Mouse (Mus musculus): ENCODE data around the gene Tbc1d17. TPM values are rescaled to one million over a fixed set of nuclear protein-coding genes. Genes with fewer than 3 reads are reported as not detected.
A peak's percentile ranks its signal among the peaks of the same experiment; 100 is the strongest.

Gene Tbc1d17
- polyA plus RNA-seq, 1 experiment, result 94.6 TPM

GRCm38 (mm10) chr7:44824872-44825271, 24.0 kb downstream of the Tbc1d17 start:
- no peak for DNase-seq (ENCODE audit: low read depth)

GRCm38 (mm10) chr7:44823409-44823808, 25.5 kb downstream of the Tbc1d17 start:
- no peak for DNase-seq (ENCODE audit: low read depth)

- DNase-seq (ENCODE audit: low read depth), result no peak
Observed at GRCm38 (mm10) chr7:44821666-44822448, 27.0 kb downstream of the Tbc1d17 start.

GRCm38 (mm10) chr7:44820525-44820924, 28.4 kb downstream of the Tbc1d17 start:
- DNase-seq (ENCODE audit: low read depth), result no peak

GRCm38 (mm10) chr7:44819863-44820262, 29.0 kb downstream of the Tbc1d17 start:
- DNase-seq (ENCODE audit: low read depth), result no peak

- DNase-seq (ENCODE audit: low read depth), result no peak
Observed at GRCm38 (mm10) chr7:44819391-44819790, 29.5 kb downstream of the Tbc1d17 start.

- no peak for DNase-seq (ENCODE audit: low read depth)
Observed at GRCm38 (mm10) chr7:44818751-44819235, 30.1 kb downstream of the Tbc1d17 start.

- no peak for DNase-seq (ENCODE audit: low read depth)
Observed at GRCm38 (mm10) chr7:44818164-44818563, 30.7 kb downstream of the Tbc1d17 start.

GRCm38 (mm10) chr7:44817441-44817840, 31.4 kb downstream of the Tbc1d17 start:
- no peak for DNase-seq (ENCODE audit: low read depth)

- DNase-seq (ENCODE audit: low read depth), result no peak
Observed at GRCm38 (mm10) chr7:44816470-44817021, 32.3 kb downstream of the Tbc1d17 start, which contains the start of gene Atf5. Gene Atf5 (minus strand): TSS chr7:44816658.

- DNase-seq (ENCODE audit: low read depth), result peak; percentile 84
Observed at GRCm38 (mm10) chr7:44815721-44816469, 33.0 kb downstream of the Tbc1d17 start, which contains the start of the genes Nup62 and Il4i1. Gene Nup62 (plus strand): TSS chr7:44816088. Gene Il4i1 (plus strand): TSS chr7:44816387.

- DNase-seq (ENCODE audit: low read depth), result no peak
Observed at GRCm38 (mm10) chr7:44814952-44815553, 33.8 kb downstream of the Tbc1d17 start.

GRCm38 (mm10) chr7:44814423-44814822, 34.5 kb downstream of the Tbc1d17 start:
- no peak for DNase-seq (ENCODE audit: low read depth)

GRCm38 (mm10) chr7:44813985-44814384, 34.9 kb downstream of the Tbc1d17 start:
- DNase-seq (ENCODE audit: low read depth), result no peak

- DNase-seq (ENCODE audit: low read depth), result no peak
Observed at GRCm38 (mm10) chr7:44812651-44813325, 36.1 kb downstream of the Tbc1d17 start.

GRCm38 (mm10) chr7:44810819-44811557, 37.9 kb downstream of the Tbc1d17 start:
- no peak for DNase-seq (ENCODE audit: low read depth)

- DNase-seq (ENCODE audit: low read depth), result no peak
Observed at GRCm38 (mm10) chr7:44810365-44810764, 38.5 kb downstream of the Tbc1d17 start.

GRCm38 (mm10) chr7:44809466-44809865, 39.4 kb downstream of the Tbc1d17 start:
- DNase-seq (ENCODE audit: low read depth), result no peak

- DNase-seq (ENCODE audit: low read depth), result no peak
Observed at GRCm38 (mm10) chr7:44808927-44809326, 40.0 kb downstream of the Tbc1d17 start.

- no peak for DNase-seq (ENCODE audit: low read depth)
Observed at GRCm38 (mm10) chr7:44792781-44793180, 56.1 kb downstream of the Tbc1d17 start.

- DNase-seq (ENCODE audit: low read depth), result no peak
Observed at GRCm38 (mm10) chr7:44790066-44790465, 58.8 kb downstream of the Tbc1d17 start.
